Mouse (Mus musculus) embryonic facial prominence, embryonic 12.5 days (tissue): ENCODE measurements around the gene Hpcal4. TPM values are rescaled to one million over a fixed set of nuclear protein-coding genes. Genes with fewer than 3 reads are reported as not detected.

Experiments
- ATAC-seq: fragments of 200-750 bp; cut with Nextera tagmentation; 2 replicates; pipeline ENCODE4 v1.8.0; 2017; ENCODE audit not compliant: insufficient number of reproducible peaks, insufficient read depth, low FRiP score, low TSS enrichment
- H3K27ac ChIP-seq: fragments of 300-500 bp; sonication (generic); 2 replicates; pipeline ENCODE4 v1.5.1; 2016; ENCODE audit warnings: mild to moderate bottlenecking
- H3K27me3 ChIP-seq: fragments of 300-500 bp; sonication (generic); 2 replicates; pipeline ENCODE4 v1.6.1; 2016; ENCODE audit warnings: mild to moderate bottlenecking, moderate library complexity
- H3K36me3 ChIP-seq: fragments of 300-500 bp; sonication (generic); 2 replicates; pipeline ENCODE4 v1.6.1; 2016; ENCODE audit warnings: mild to moderate bottlenecking
- H3K4me1 ChIP-seq: fragments of 300-500 bp; sonication (generic); 2 replicates; pipeline ENCODE4 v1.6.1; 2016
- H3K4me2 ChIP-seq: fragments of 300-500 bp; sonication (generic); replicated peaks from 2 replicates; pipeline ENCODE4 v1.6.1; 2016; ENCODE audit warnings: mild to moderate bottlenecking, moderate library complexity
- H3K4me3 ChIP-seq: fragments of 300-500 bp; sonication (generic); 2 replicates; pipeline ENCODE4 v1.5.1; 2016; ENCODE audit warnings: mild to moderate bottlenecking
- H3K9ac ChIP-seq: fragments of 300-500 bp; sonication (generic); 2 replicates; pipeline ENCODE4 v1.6.1; 2016; ENCODE audit warnings: mild to moderate bottlenecking, moderate library complexity
- H3K9me3 ChIP-seq: fragments of 300-500 bp; sonication (generic); 2 replicates; pipeline ENCODE4 v1.6.1; 2016; ENCODE audit warnings: mild to moderate bottlenecking, moderate library complexity
- WGBS: fragments of 180-500 bp; shearing (Covaris S2); methylation state at CpG from one replicate; pipeline ENCODE4 v1.1.7; 2016; 5-methylcytosine and 5-hydroxymethylcytosine counted together
- polyA plus RNA-seq: library from polyadenylated mRNA; unstranded; fragments of >200 nt; fragmentation: Nextera tagmentation; extraction: Ambion mirVana; gene quantifications from 2 replicates; pipeline ENCODE4 v1.2.1, GENCODE M21; 2016

The Hpcal4 gene
- polyA plus RNA-seq, 1 experiment from 2014 or later = 0.55 TPM

GRCm38 (mm10) chr4:123207337-123207736 lies 24.3 kb downstream of the Hpcal4 start:
- H3K27me3 ChIP-seq = peaks cover 13% of the 10 kb centered on the region
- no peaks in the 10 kb centered on the region for H3K36me3 ChIP-seq
- no peak for ATAC-seq
- H3K4me1 ChIP-seq = no peaks in the 10 kb centered on the region
- H3K4me2 ChIP-seq = no peak overlapping the region
- 80% methylated on average over 5 of the region's 5 CpGs for WGBS
- H3K9ac ChIP-seq = no peak overlapping the region
- H3K4me3 ChIP-seq = no peak overlapping the region
- H3K9me3 ChIP-seq = no peaks in the 10 kb centered on the region
- H3K27ac ChIP-seq = no peak overlapping the region

DNA sequence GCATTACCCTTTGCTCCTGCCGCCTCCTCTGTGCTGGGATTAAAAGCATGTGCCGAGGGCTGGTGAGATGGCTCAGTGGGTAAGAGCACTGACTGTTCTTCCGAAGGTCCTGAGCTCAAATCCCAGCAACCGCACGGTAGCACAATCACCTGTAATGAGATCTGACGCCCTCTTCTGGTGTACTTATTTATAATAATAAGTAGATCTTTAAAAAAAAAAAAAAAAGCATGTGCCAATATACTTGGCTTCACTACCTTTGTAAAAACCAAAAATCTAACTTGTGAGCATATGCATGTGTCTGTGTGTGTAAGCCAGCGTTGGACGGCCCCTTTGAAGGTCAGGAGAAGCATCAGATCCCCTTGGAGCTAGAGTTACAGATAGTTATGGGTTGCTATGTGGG lies 28.0 kb downstream of the Hpcal4 start:
- no peak overlapping the region for H3K9ac ChIP-seq
- no peaks in the 10 kb centered on the region for H3K36me3 ChIP-seq
- no peaks in the 10 kb centered on the region for H3K4me1 ChIP-seq
- H3K9me3 ChIP-seq = no peaks in the 10 kb centered on the region
- no peak overlapping the region for H3K4me3 ChIP-seq
- no peak for ATAC-seq
- WGBS = 54% methylated on average over 8 of the region's 8 CpGs
- H3K27ac ChIP-seq = no peak overlapping the region
- no peak overlapping the region for H3K4me2 ChIP-seq
- H3K27me3 ChIP-seq = 0 out of 2 replicates have a peak, but pooled peaks cover 3% of the 10 kb centered on the region

DNA sequence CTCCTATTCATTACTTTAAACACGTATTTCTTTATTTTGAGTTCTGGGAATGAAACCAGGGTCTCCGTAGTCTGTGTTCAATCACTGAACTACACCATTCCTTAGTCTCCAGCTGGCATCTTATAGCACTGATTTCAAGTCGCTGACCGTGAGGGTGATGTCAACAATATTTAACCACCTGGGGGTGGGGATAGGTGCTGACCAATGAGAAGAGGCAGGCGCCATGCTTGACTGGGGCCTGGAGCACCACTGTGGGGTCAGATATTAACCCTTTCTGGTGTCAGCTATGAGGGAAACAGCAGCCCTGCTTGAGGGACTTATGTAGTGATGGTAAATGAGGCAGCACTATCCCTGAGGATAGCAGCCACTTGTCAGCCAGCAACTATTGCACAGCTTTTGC lies 28.4 kb downstream of the Hpcal4 start:
- WGBS = 53% methylated on average over 5 of the region's 5 CpGs
- no peak for ATAC-seq
- no peaks in the 10 kb centered on the region for H3K36me3 ChIP-seq
- no peaks in the 10 kb centered on the region for H3K4me1 ChIP-seq
- H3K27ac ChIP-seq = no peak overlapping the region
- H3K27me3 ChIP-seq = 0 out of 2 replicates have a peak, but pooled peaks cover 3% of the 10 kb centered on the region
- H3K9me3 ChIP-seq = no peaks in the 10 kb centered on the region
- H3K4me3 ChIP-seq = no peak overlapping the region
- no peak overlapping the region for H3K9ac ChIP-seq
- H3K4me2 ChIP-seq = no peak overlapping the region

DNA sequence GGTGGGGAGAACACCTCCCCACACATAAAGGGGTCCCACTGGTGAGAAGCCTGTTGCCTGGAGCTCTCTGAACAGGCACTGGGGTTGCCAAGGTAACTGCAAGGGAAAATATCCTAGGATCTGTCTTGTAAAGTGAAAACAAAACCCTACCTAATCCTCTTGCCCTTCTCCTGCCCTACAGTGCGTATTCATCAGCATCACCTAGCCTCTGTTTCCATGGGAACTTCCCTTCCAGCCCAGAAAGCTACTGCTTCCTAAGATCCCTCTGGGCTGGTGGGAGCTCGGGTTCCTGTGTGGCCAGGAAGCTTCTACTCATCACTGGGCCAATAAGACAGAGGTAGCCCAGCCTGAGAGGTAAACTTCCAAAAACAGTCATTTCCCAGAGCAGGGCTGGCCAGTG lies 29.3 kb downstream of the Hpcal4 start:
- ATAC-seq = no peak
- no peak overlapping the region for H3K9ac ChIP-seq
- H3K36me3 ChIP-seq = no peaks in the 10 kb centered on the region
- H3K9me3 ChIP-seq = no peaks in the 10 kb centered on the region
- 0 out of 2 replicates have a peak, but pooled peaks cover 3% of the 10 kb centered on the region for H3K27me3 ChIP-seq
- H3K4me3 ChIP-seq = no peak overlapping the region
- no peak overlapping the region for H3K4me2 ChIP-seq
- WGBS = 40% methylated on average over 2 of the region's 2 CpGs
- no peak overlapping the region for H3K27ac ChIP-seq
- no peaks in the 10 kb centered on the region for H3K4me1 ChIP-seq

DNA sequence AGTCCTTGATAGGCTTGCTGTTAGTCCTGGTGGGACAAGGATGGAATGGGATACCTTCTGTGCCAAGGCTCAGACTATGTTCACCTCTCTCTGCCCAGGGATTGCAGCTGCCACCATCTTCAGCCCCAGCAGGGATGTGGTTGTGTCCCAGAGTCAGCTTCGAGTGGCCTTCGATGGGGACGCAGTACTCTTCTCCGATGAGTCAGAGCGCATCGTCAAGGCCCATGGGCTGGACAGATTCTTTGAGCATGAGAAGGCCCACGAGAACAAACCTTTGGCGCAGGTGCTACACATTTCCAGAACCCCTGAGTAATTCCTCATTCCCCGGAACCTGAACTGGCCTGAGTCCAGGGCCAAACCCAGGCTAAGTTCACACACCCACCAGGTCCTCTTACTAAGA lies 30.9 kb downstream of the Hpcal4 start:
- Histone ChIP-seq H3K27me3 (peaks cover 16% of the 10 kb centered on the region; the same call in 1 of the 2 replicates), H3K4me1 (no peaks in the 10 kb centered on the region), H3K4me2 (no peak overlapping the region), H3K4me3 (no peak overlapping the region), H3K36me3 (no peaks in the 10 kb centered on the region), H3K9me3 (no peaks in the 10 kb centered on the region), H3K9ac (no peak overlapping the region), H3K27ac (no peak overlapping the region)
- no peak for ATAC-seq
- WGBS = 95% methylated on average over 9 of the region's 9 CpGs

GRCm38 (mm10) chr4:123215367-123215766 lies 32.3 kb downstream of the Hpcal4 start:
- Histone ChIP-seq H3K9ac (no peak overlapping the region), H3K27ac (no peak overlapping the region), H3K4me1 (no peaks in the 10 kb centered on the region), H3K27me3 (peaks cover 16% of the 10 kb centered on the region; the same call in 1 of the 2 replicates), H3K4me2 (no peak overlapping the region), H3K9me3 (no peaks in the 10 kb centered on the region), H3K4me3 (no peak overlapping the region), H3K36me3 (no peaks in the 10 kb centered on the region)
- ATAC-seq = no peak
- 69% methylated on average over 1 of the region's 1 CpGs for WGBS

- Histone ChIP-seq H3K9me3 (no peaks in the 10 kb centered on the region), H3K27me3 (peaks cover 16% of the 10 kb centered on the region; the same call in 1 of the 2 replicates), H3K4me2 (no peak overlapping the region), H3K4me1 (no peaks in the 10 kb centered on the region), H3K9ac (no peak overlapping the region), H3K36me3 (no peaks in the 10 kb centered on the region), H3K4me3 (no peak overlapping the region), H3K27ac (no peak overlapping the region)
- WGBS = 21% methylated on average over 1 of the region's 1 CpGs
- ATAC-seq = no peak
Observed at GRCm38 (mm10) chr4:123216782-123217181, 33.8 kb downstream of the Hpcal4 start.

DNA sequence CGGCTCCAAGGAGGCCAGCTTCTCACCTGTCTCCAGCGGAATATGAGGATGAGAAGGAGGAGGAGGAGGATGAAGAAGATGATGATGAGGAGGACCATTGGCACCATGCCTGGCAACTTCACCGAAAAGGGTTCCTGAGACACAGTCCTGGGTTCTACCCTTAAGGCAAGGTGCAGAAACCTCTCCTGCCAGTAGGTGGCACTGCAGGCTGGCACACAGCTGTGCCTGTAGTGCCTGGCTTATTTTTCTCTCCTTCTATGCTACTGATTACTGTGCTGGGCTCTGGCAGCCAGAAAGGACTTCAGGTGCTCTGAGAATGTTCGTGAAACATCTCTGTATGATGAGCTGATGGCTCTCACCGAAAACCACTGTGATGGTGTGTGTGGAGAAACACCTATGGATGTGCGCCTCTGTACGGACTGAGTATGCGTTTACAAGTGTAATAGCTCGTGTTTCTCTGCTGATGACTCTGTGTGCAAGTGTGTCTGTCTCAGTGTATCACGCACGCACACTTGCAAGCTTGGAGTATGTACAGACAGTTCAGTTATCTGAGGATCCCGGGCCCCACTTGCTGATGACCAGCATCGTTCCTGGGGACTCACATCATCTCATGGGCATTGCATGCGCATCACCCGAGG lies 36.8 kb downstream of the Hpcal4 start:
- Histone ChIP-seq H3K4me3 (no peak overlapping the region), H3K9me3 (no peaks in the 10 kb centered on the region), H3K27ac (no peak overlapping the region), H3K27me3 (peaks cover 13% of the 10 kb centered on the region; the same call in 1 of the 2 replicates), H3K9ac (no peak overlapping the region), H3K36me3 (no peaks in the 10 kb centered on the region), H3K4me2 (no peak overlapping the region), H3K4me1 (no peaks in the 10 kb centered on the region)
- peak; percentile 73; the same call in 1 of the 2 replicates for ATAC-seq
- 66% methylated on average over 15 of the region's 15 CpGs for WGBS

GRCm38 (mm10) chr4:123220637-123221036 lies 37.6 kb downstream of the Hpcal4 start:
- Histone ChIP-seq H3K4me2 (no peak overlapping the region), H3K27ac (no peak overlapping the region), H3K9me3 (no peaks in the 10 kb centered on the region), H3K4me1 (no peaks in the 10 kb centered on the region), H3K27me3 (peaks cover 13% of the 10 kb centered on the region; the same call in 1 of the 2 replicates), H3K36me3 (no peaks in the 10 kb centered on the region), H3K4me3 (no peak overlapping the region), H3K9ac (no peak overlapping the region)
- ATAC-seq = no peak
- 63% methylated on average over 4 of the region's 4 CpGs for WGBS

GRCm38 (mm10) chr4:123223309-123223708 lies 40.3 kb downstream of the Hpcal4 start:
- 52% methylated on average over 3 of the region's 3 CpGs for WGBS
- no peak overlapping the region for H3K4me2 ChIP-seq
- H3K36me3 ChIP-seq = no peaks in the 10 kb centered on the region
- H3K9ac ChIP-seq = no peak overlapping the region
- no peaks in the 10 kb centered on the region for H3K9me3 ChIP-seq
- no peak overlapping the region for H3K4me3 ChIP-seq
- 0 out of 2 replicates have a peak, but pooled peaks cover 5% of the 10 kb centered on the region for H3K27me3 ChIP-seq
- ATAC-seq = no peak
- H3K4me1 ChIP-seq = peaks cover 6% of the 10 kb centered on the region
- no peak overlapping the region for H3K27ac ChIP-seq

GRCm38 (mm10) chr4:123225718-123226403 lies 42.8 kb downstream of the Hpcal4 start:
- Histone ChIP-seq H3K9me3 (no peaks in the 10 kb centered on the region), H3K4me2 (no peak overlapping the region), H3K9ac (no peak overlapping the region), H3K36me3 (no peaks in the 10 kb centered on the region), H3K4me1 (peaks cover 10% of the 10 kb centered on the region), H3K27me3 (no peaks in the 10 kb centered on the region), H3K27ac (no peak overlapping the region), H3K4me3 (no peak overlapping the region)
- WGBS = 67% methylated on average over 10 of the region's 10 CpGs
- no peak; the same call in 1 of the 2 replicates for ATAC-seq

- no peak for ATAC-seq
- Histone ChIP-seq H3K9ac (peak overlapping the region; percentile 24; the same call in 1 of the 2 replicates), H3K4me3 (no peak overlapping the region), H3K27ac (peak overlapping the region; percentile 11; the same call in 1 of the 2 replicates), H3K36me3 (no peaks in the 10 kb centered on the region), H3K4me1 (peaks cover 10% of the 10 kb centered on the region), H3K9me3 (no peaks in the 10 kb centered on the region), H3K27me3 (peaks cover 7% of the 10 kb centered on the region; the same call in 1 of the 2 replicates), H3K4me2 (no peak overlapping the region)
- WGBS = 24% methylated on average over 4 of the region's 4 CpGs
Observed at GRCm38 (mm10) chr4:123227707-123228106, 44.7 kb downstream of the Hpcal4 start.
